Mouse (Mus musculus): ENCODE measurements at regions not wholly inside any gene's neighbourhood (a gene's known extent, or its start where the extent isn't known, plus 50 kb on each side); places are given as distances from the start of the nearest gene placed in this dataset.

GRCm38 (mm10) chr2:166292987-166293386 is 137.5 kb upstream of the Sulf2 start:
- TF ChIP-seq POLR2A (IDR thresholded peaks at IDR 0.05; ENCODE audit: insufficient read depth, low read depth, low read length) (no peak), CTCF (IDR thresholded peaks at IDR 0.05; ENCODE audit: insufficient read depth, low read depth, low read length) (no peak)
